Mouse (Mus musculus) MEL-GATA-1-ER (cell line): ENCODE results near the gene Gck.
A peak's percentile ranks its signal among the peaks of the same experiment; 100 is the strongest.
"Not testable (repeated sequence)": the region's sequence is repeated elsewhere in the genome, so short reads cannot be mapped to it uniquely, and the experiment has no call there.

Source experiments
- DNase-seq: peaks from one replicate; pipeline ENCODE4 v3.0.0-alpha.2; 2012; ENCODE audit warnings: low read depth; ENCODE audit errors: extremely low read depth

Gck gene

GRCm38 (mm10) chr11:5913256-5913655 lies 36.6 kb downstream of the Gck start:
- DNase-seq, result no peak

GRCm38 (mm10) chr11:5912635-5913034 lies 37.2 kb downstream of the Gck start:
- DNase-seq, result peak; percentile 26

GRCm38 (mm10) chr11:5908642-5909041 lies 41.2 kb downstream of the Gck start:
- DNase-seq, result no peak

- no peak for DNase-seq
Observed at GRCm38 (mm10) chr11:5907096-5907495, 42.8 kb downstream of the Gck start.

GRCm38 (mm10) chr11:5905778-5906518 lies 43.9 kb downstream of the Gck start:
- no peak for DNase-seq

- DNase-seq, result no peak
Observed at GRCm38 (mm10) chr11:5904871-5905270, 45.0 kb downstream of the Gck start.

GRCm38 (mm10) chr11:5904357-5904756 lies 45.5 kb downstream of the Gck start:
- DNase-seq, result no peak

GRCm38 (mm10) chr11:5903844-5904243 lies 46.0 kb downstream of the Gck start:
- no peak for DNase-seq

- DNase-seq, result no peak
Observed at GRCm38 (mm10) chr11:5902390-5902789, 47.5 kb downstream of the Gck start.

- no peak for DNase-seq
Observed at GRCm38 (mm10) chr11:5901950-5902349, 47.9 kb downstream of the Gck start.

GRCm38 (mm10) chr11:5901320-5901719 lies 48.6 kb downstream of the Gck start:
- DNase-seq, result no peak

- no peak for DNase-seq
Observed at GRCm38 (mm10) chr11:5899286-5899685, 50.6 kb downstream of the Gck start.

GRCm38 (mm10) chr11:5898531-5898930 lies 51.4 kb downstream of the Gck start, which contains the start of gene Myl7:
Myl7 (minus strand) TSS chr11:5898782.
- no peak for DNase-seq

- DNase-seq, result no peak
Observed at GRCm38 (mm10) chr11:5897839-5898238, 52.0 kb downstream of the Gck start.

GRCm38 (mm10) chr11:5897230-5897629 lies 52.7 kb downstream of the Gck start:
- no peak for DNase-seq

GRCm38 (mm10) chr11:5893807-5894206 lies 56.1 kb downstream of the Gck start:
- DNase-seq, result no peak

GRCm38 (mm10) chr11:5892810-5893368 lies 57.0 kb downstream of the Gck start:
- no peak for DNase-seq

GRCm38 (mm10) chr11:5892151-5892591 lies 57.7 kb downstream of the Gck start:
- DNase-seq, result no peak

GRCm38 (mm10) chr11:5888563-5888962 lies 61.3 kb downstream of the Gck start:
- DNase-seq, result not testable (repeated sequence)

GRCm38 (mm10) chr11:5887250-5887649 lies 62.6 kb downstream of the Gck start:
- DNase-seq, result no peak

- DNase-seq, result peak; percentile 39
Observed at GRCm38 (mm10) chr11:5886187-5886586, 63.7 kb downstream of the Gck start.

- DNase-seq, result no peak
Observed at GRCm38 (mm10) chr11:5882518-5882917, 67.4 kb downstream of the Gck start.

GRCm38 (mm10) chr11:5879905-5880304 lies 70.0 kb downstream of the Gck start:
- DNase-seq, result peak; percentile 69
